Mouse (Mus musculus) CH12.LX (cell line): ENCODE results near the gene Gm20671. TPM values are rescaled to one million over a fixed set of nuclear protein-coding genes. Genes with fewer than 3 reads are reported as not detected.
A peak's percentile ranks its signal among the peaks of the same experiment; 100 is the strongest.

ENCODE experiments used
- DNase-seq: peaks from one replicate; pipeline ENCODE4 v3.0.0-alpha.2; 2013; ENCODE audit errors: extremely low read depth
- H3K27ac ChIP-seq: 2 replicates; pipeline ENCODE4 v1.5.1; 2012; ENCODE audit warnings: low read depth, mild to moderate bottlenecking, control low read depth, moderate library complexity; ENCODE audit not compliant: insufficient read depth
- H3K27me3 ChIP-seq: replicated peaks from 2 replicates; pipeline ENCODE3; 2012; ENCODE audit warnings: inconsistent platforms
- H3K36me3 ChIP-seq, 2 experiments: replicated peaks in 1 of 2; 2 replicates each; pipeline versions ENCODE3 to v1.6.1; 2012; ENCODE audit warnings: inconsistent platforms in 1 of 2, low read length in 1 of 2, mild to moderate bottlenecking in 1 of 2, mixed read lengths in 1 of 2, moderate library complexity in 1 of 2; ENCODE audit not compliant: control insufficient read depth in 1 of 2, insufficient read depth in 1 of 2
- H3K4me1 ChIP-seq, 2 experiments: 2 replicates each; pipeline ENCODE4 v1.6.1; 2012; ENCODE audit warnings: inconsistent platforms in 1 of 2, moderate library complexity in 1 of 2; ENCODE audit not compliant: insufficient read depth in 2 of 2, control insufficient read depth in 1 of 2
- H3K4me2 ChIP-seq: 2 replicates; pipeline ENCODE4 v1.6.1; 2012; ENCODE audit warnings: low read depth, mild to moderate bottlenecking, control low read depth; ENCODE audit not compliant: poor library complexity, insufficient read depth, severe bottlenecking
- H3K4me3 ChIP-seq, 3 experiments: fragments of 150-350 bp in 1 of 3; sonication (generic) in 1 of 3; replicated peaks in 1 of 3; 2 replicates each; pipeline versions ENCODE3 to v1.5.1; 2011 to 2012; ENCODE audit warnings: low read depth in 2 of 3, low read length in 2 of 3, mild to moderate bottlenecking in 2 of 3, moderate library complexity in 2 of 3, control low read depth in 1 of 3, improper control_type of control experiment in 1 of 3, inconsistent platforms in 1 of 3, mixed read lengths in 1 of 3; ENCODE audit not compliant: poor library complexity in 1 of 3
- H3K79me2 ChIP-seq: replicated peaks from 2 replicates; pipeline ENCODE4 v1.6.1; 2012; ENCODE audit warnings: mild to moderate bottlenecking, moderate library complexity; ENCODE audit not compliant: control insufficient read depth, poor library complexity, insufficient read depth, severe bottlenecking; ENCODE audit errors: extremely low read depth
- H3K9ac ChIP-seq: 2 replicates; pipeline ENCODE4 v1.6.1; 2012; ENCODE audit warnings: low read depth, mild to moderate bottlenecking, control low read depth, moderate library complexity; ENCODE audit not compliant: insufficient read depth
- H3K9me3 ChIP-seq: replicated peaks from 2 replicates; pipeline ENCODE3; 2012; ENCODE audit warnings: low read length, inconsistent platforms, mixed read lengths
- BHLHE40 ChIP-seq: IDR thresholded peaks from 2 replicates; pipeline ENCODE4 v1.6.1; 2011; ENCODE audit warnings: mild to moderate bottlenecking, low read depth, low read length, improper control_type of control experiment
- CHD1 ChIP-seq: IDR thresholded peaks from 2 replicates; pipeline ENCODE4 v1.6.1; 2012; ENCODE audit warnings: low read depth, low read length, improper control_type of control experiment, inconsistent platforms
- ELF1 ChIP-seq: IDR thresholded peaks from 2 replicates; pipeline ENCODE4 v1.6.1; 2014; ENCODE audit warnings: low read depth, mild to moderate bottlenecking, inconsistent platforms, low read length, improper control_type of control experiment
- EP300 ChIP-seq: IDR thresholded peaks from 2 replicates; pipeline ENCODE4 v1.6.1; 2011; ENCODE audit warnings: low read length, improper control_type of control experiment
- ETS1 ChIP-seq: conservative IDR thresholded peaks from 2 replicates; pipeline ENCODE4 v1.6.1; 2012; ENCODE audit warnings: low read depth, mild to moderate bottlenecking, inconsistent platforms, low read length, improper control_type of control experiment, moderate library complexity
- GABPA ChIP-seq: IDR thresholded peaks from 2 replicates; pipeline ENCODE4 v1.6.1; 2012; ENCODE audit warnings: low read depth, low read length, improper control_type of control experiment, inconsistent platforms; ENCODE audit not compliant: insufficient replicate concordance
- HCFC1 ChIP-seq: IDR thresholded peaks from 2 replicates; pipeline ENCODE4 v1.6.1; 2012; ENCODE audit warnings: low read depth, mild to moderate bottlenecking, inconsistent platforms, low read length, improper control_type of control experiment
- IRF4 ChIP-seq: IDR thresholded peaks from 2 replicates; pipeline ENCODE4 v1.6.1; 2014; ENCODE audit warnings: low read depth, mild to moderate bottlenecking, inconsistent platforms, low read length, improper control_type of control experiment
- JUND ChIP-seq: conservative IDR thresholded peaks from 2 replicates; pipeline ENCODE4 v1.6.1; 2011; ENCODE audit warnings: low read depth, low read length, improper control_type of control experiment
- KAT2A ChIP-seq: IDR thresholded peaks from 2 replicates; pipeline ENCODE4 v1.6.1; 2012; ENCODE audit warnings: low read length, improper control_type of control experiment, inconsistent platforms; ENCODE audit not compliant: insufficient replicate concordance
- MAFK ChIP-seq: IDR thresholded peaks from 2 replicates; pipeline ENCODE4 v1.6.1; 2011; ENCODE audit warnings: low read length, improper control_type of control experiment; ENCODE audit not compliant: insufficient replicate concordance
- MAZ ChIP-seq: IDR thresholded peaks from 2 replicates; pipeline ENCODE4 v1.6.1; 2012; ENCODE audit warnings: low read depth, mild to moderate bottlenecking, inconsistent platforms, low read length, improper control_type of control experiment, moderate library complexity
- NELFE ChIP-seq: IDR thresholded peaks from 2 replicates; pipeline ENCODE4 v1.6.1; 2011; ENCODE audit warnings: low read depth, low read length, improper control_type of control experiment
- PAX5 ChIP-seq: IDR thresholded peaks from 2 replicates; pipeline ENCODE4 v1.6.1; 2012; ENCODE audit warnings: low read length, inconsistent platforms, mixed read lengths
- POLR2A ChIP-seq: IDR thresholded peaks from 2 replicates; pipeline ENCODE4 v1.6.1; 2011; ENCODE audit warnings: low read depth, mild to moderate bottlenecking, improper control_type of control experiment, low read length
- RCOR1 ChIP-seq: conservative IDR thresholded peaks from 2 replicates; pipeline ENCODE4 v1.6.1; 2012; ENCODE audit warnings: low read depth, mild to moderate bottlenecking, inconsistent platforms, low read length, improper control_type of control experiment
- SIN3A ChIP-seq: IDR thresholded peaks from 2 replicates; pipeline ENCODE4 v1.6.1; 2012; ENCODE audit warnings: low read length, improper control_type of control experiment, inconsistent platforms
- SMC3 ChIP-seq: IDR thresholded peaks from 2 replicates; pipeline ENCODE4 v1.6.1; 2011; ENCODE audit warnings: low read depth, low read length, improper control_type of control experiment
- TBP ChIP-seq: conservative IDR thresholded peaks from 2 replicates; pipeline ENCODE4 v1.6.1; 2011; ENCODE audit warnings: low read depth, low read length, improper control_type of control experiment
- UBTF ChIP-seq: IDR thresholded peaks from 2 replicates; pipeline ENCODE4 v1.6.1; 2012; ENCODE audit warnings: low read depth, mild to moderate bottlenecking, inconsistent platforms, low read length, improper control_type of control experiment, moderate library complexity
- USF1 ChIP-seq: IDR thresholded peaks from 2 replicates; pipeline ENCODE4 v1.6.1; 2014; ENCODE audit warnings: low read depth, mild to moderate bottlenecking, inconsistent platforms, low read length, improper control_type of control experiment
- ZC3H11A ChIP-seq: IDR thresholded peaks from 2 replicates; pipeline ENCODE4 v1.6.1; 2012; ENCODE audit warnings: low read depth, mild to moderate bottlenecking, inconsistent platforms, low read length, improper control_type of control experiment
- ZKSCAN1 ChIP-seq: IDR thresholded peaks from 2 replicates; pipeline ENCODE4 v1.6.1; 2012; ENCODE audit warnings: low read depth, inconsistent platforms, low read length, improper control_type of control experiment, borderline replicate concordance
- ZNF384 ChIP-seq: IDR thresholded peaks from 2 replicates; pipeline ENCODE4 v1.6.1; 2012; ENCODE audit warnings: low read depth, low read length, improper control_type of control experiment, inconsistent platforms
- dilution Hi-C: fragments of 300-500 bp; cut with MboI; formaldehyde crosslinking; loops from 2 replicates; pipeline ENCODE4 v1.14.3; 2020; ENCODE audit warnings: low sequenced_read_pairs; ENCODE audit not compliant: extremely low pct_unique_long_range_greater_than_20kb, extremely low pct_ligation_motif_present
- in situ Hi-C: fragments of 300-500 bp; cut with MboI; formaldehyde crosslinking; loops from 3 replicates; pipeline ENCODE4 v1.14.3; 2019; ENCODE audit warnings: low sequenced_read_pairs, low pct_ligation_motif_present, low pct_unique_long_range_greater_than_20kb, mixed read lengths
- polyA plus RNA-seq: library from polyadenylated mRNA; unstranded; fragments of >175 nt; gene quantifications from 2 replicates; pipeline ENCODE4 v1.2.1, GENCODE M21; 2012; ENCODE audit warnings: low read depth; ENCODE audit not compliant: insufficient read length
- total RNA-seq, 2 experiments: library from RNA; depleted of rRNA; stranded (reverse); fragments of 300-350 nt in 1 of 2; fragments of >200 nt in 1 of 2; gene quantifications; 2 replicates each; pipeline ENCODE4 v1.2.3; 2012 to 2014

Gm20671 gene
- total RNA-seq (2012; rRNA removed) (0.81 TPM in 1 of 2 replicates, not detected in the other), total RNA-seq (2014; rRNA removed) (not detected in 2 replicates), polyA plus RNA-seq (not detected in 2 replicates)

GRCm38 (mm10) chr5:32827009-32827408 lies at the start of gene Gm20671:
Gene Gm20671 (minus strand): TSS chr5:32827109.
- Histone ChIP-seq H3K36me3 (peaks cover 53 to 77% of the 10 kb centered on the region in 2 experiments), H3K4me3 (no peak within 1 kb of the TSS), H3K4me2 (no peak within 1 kb of the TSS), H3K27me3 (no peaks in the 10 kb centered on the region), H3K9me3 (no peaks in the 10 kb centered on the region), H3K4me1 (no peaks in the 10 kb centered on the region), H3K79me2 (peaks cover 16% of the 10 kb centered on the region), H3K27ac (no peak within 1 kb of the TSS), H3K9ac (no peak within 1 kb of the TSS)
- TF ChIP-seq ELF1 (no peak), ETS1 (no peak), JUND (no peak), ZKSCAN1 (no peak), MAFK (no peak), ZNF384 (no peak), ZC3H11A (no peak), BHLHE40 (no peak)
- in situ Hi-C loops (no loop called here), dilution Hi-C loops (no loop called here)
- no peak for DNase-seq

GRCm38 (mm10) chr5:32872346-32872745 lies 45.4 kb upstream of the Gm20671 start:
- Histone ChIP-seq H3K36me3 (peaks cover 33 to 70% of the 10 kb centered on the region in 2 experiments), H3K4me1 (peaks cover 10 to 40% of the 10 kb centered on the region in 2 experiments; a peak in 3 of 4 replicates), H3K27me3 (no peaks in the 10 kb centered on the region), H3K4me3 (no peak overlapping the region), H3K79me2 (peaks cover 1% of the 10 kb centered on the region; the same call in 1 of the 2 replicates), H3K4me2 (no peak overlapping the region), H3K9ac (no peak overlapping the region), H3K9me3 (no peaks in the 10 kb centered on the region), H3K27ac (no peak overlapping the region)
- no peak for DNase-seq
- dilution Hi-C loops: no loop called here
- in situ Hi-C loops: no loop called here
- TF ChIP-seq ZKSCAN1 (no peak), IRF4 (no peak)

- Histone ChIP-seq H3K27ac (peak overlapping the region; percentile 88), H3K4me2 (peak overlapping the region; percentile 71), H3K4me1 (peaks cover 15 to 67% of the 10 kb centered on the region in 2 experiments; a peak in 3 of 4 replicates), H3K36me3 (peaks cover 31 to 73% of the 10 kb centered on the region in 2 experiments), H3K27me3 (no peaks in the 10 kb centered on the region), H3K9me3 (no peaks in the 10 kb centered on the region), H3K4me3 (no peak overlapping the region), H3K9ac (no peak overlapping the region), H3K79me2 (peaks cover 10% of the 10 kb centered on the region)
- DNase-seq: peak; percentile 69
- dilution Hi-C loops (no loop called here), in situ Hi-C loops (no loop called here)
- TF ChIP-seq MAFK (peak; percentile 70; the same call in 1 of the 2 replicates), GABPA (no peak), RCOR1 (no peak; the same call in 1 of the 2 replicates), ZC3H11A (no peak), EP300 (peak; percentile 48), ETS1 (peak; percentile 66; the same call in 1 of the 2 replicates), KAT2A (no peak), POLR2A (no peak), PAX5 (no peak), USF1 (no peak), CHD1 (peak; percentile 94; the same call in 1 of the 2 replicates), SMC3 (no peak), NELFE (no peak), UBTF (no peak), TBP (peak; percentile 89), HCFC1 (no peak; the same call in 1 of the 2 replicates), SIN3A (no peak), MAZ (no peak), IRF4 (peak; percentile 85)
Measured at GRCm38 (mm10) chr5:32869389-32870024, 42.6 kb upstream of the Gm20671 start.
